Mouse (Mus musculus) left cerebral cortex, adult 18-20 months (tissue): Measurements from ENCODE around the gene Gmpr2. TPM values are rescaled to one million over a fixed set of nuclear protein-coding genes. Genes with fewer than 3 reads are reported as not detected.

Source experiments
- DNase-seq, 2 experiments: peaks; one replicate each; pipeline ENCODE4 v3.0.0; 2021 to 2022; ENCODE audit warnings: low spot score in 2 of 2, mixed read lengths in 1 of 2
- long read RNA-seq, 2 experiments: library from polyadenylated mRNA; stranded (forward); transcript quantifications; one replicate each; pipeline ENCODE4 v2.0.0; 2021
- total RNA-seq, 2 experiments: library from RNA; stranded (reverse); gene quantifications; 2 replicates each; pipeline ENCODE4 v1.2.3; 2021

The Gmpr2 gene
- total RNA-seq = 10 to 100 TPM; 20.1 to 22.8 TPM
- long read RNA-seq, experiment 1, transcript Gmpr2-201 (10 exons, 1,993 nt) = major isoform, 24 of 51 reads
- long read RNA-seq, experiment 1, partial matches to known transcripts = 10 of 51 reads
- long read RNA-seq, experiment 1, other reads (novel, unspliced or antisense) = 14 of 51 reads
- long read RNA-seq, experiment 2, transcript Gmpr2-201 (10 exons, 1,993 nt) = major isoform, 23 of 31 reads
- long read RNA-seq, experiment 2, partial matches to known transcripts = 4 of 31 reads
- long read RNA-seq, experiment 2, other reads (novel, unspliced or antisense) = 4 of 31 reads

DNA sequence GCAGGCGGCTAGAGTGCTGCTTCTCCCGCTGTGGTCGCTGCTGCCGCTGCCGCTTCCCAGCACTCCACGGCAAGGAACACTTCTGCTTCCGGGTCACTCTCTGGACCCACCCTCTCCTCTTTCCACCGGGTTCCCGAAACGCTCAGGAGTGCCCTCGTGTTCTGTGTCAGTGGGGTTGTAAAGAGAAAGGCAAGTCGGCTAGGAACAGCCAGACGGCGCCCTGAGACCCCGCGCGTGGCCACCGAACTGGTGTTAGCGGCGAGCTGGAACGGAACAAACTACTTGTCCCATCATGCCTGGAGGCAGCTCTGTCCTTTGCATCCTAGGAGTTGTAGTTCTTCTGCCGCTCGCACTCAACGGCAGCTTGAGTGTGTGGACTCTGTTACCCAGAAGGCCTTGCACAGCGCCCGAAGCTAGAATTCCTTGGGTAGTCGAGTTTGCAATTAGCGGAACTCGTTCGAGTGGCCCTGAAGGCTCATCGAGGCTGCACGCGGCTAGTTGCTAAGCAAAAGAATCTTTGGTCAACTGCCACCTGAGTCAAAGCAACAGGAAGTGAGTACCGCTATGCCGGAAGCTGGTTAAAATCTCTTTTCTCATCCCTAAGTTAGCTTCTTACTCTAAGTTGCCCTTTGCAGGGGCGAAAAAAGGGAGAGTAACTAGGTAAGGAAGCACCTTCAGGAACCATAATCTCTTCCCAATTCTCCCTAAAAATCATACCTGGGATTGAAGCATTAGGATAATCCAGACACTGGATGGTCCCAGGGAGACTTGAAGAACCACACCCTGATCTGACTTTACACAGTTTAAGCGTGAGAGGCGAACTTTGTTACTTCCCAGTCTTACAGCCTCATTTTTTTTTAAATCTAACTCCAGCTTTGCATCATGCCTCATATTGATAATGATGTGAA is at the start of gene Gmpr2, which contains the start of gene Nedd8:
Gmpr2 (plus strand) TSS at position 109 of the 908 bp plus-strand sequence.
Nedd8 (minus strand) TSS at position 292 of the 908 bp plus-strand sequence.
- peak; percentile 82 to 92 for DNase-seq

DNA sequence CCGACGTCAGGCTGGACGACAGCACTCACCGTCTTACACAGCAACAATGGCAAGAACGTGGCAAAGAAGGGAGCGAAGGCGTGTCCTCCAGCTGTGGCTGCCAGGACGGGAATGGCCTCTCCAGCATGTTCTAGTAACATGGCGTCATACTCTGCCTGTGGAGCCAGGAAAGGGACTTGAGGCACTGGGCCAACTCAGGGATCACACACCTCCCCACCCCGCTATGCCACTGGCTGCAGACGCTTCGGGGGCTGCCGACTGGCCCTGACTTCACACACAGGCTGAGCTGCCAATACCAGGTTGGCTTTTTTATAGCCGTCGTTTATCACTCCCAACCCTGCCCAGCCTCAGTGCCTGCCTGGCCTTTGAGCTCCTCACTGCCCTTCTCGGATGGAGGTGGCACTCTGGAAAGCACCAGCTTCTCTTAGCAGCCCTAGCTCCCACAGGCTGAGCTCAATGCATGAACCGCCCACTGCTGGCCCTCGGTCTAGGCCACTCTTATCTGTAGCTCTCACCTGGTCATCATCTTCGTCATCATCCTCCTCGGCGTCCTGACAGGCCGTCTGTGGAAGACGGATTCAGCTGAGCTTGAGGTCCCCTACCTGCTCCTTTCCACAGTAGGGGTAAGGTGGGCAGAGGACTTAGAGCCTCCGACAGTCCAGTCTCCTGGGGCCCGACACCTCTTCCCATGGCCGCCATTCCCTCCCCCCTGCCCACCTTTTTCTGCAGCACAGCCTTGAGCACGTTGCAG is 43.5 kb upstream of the Gmpr2 start:
- DNase-seq = no peak

DNA sequence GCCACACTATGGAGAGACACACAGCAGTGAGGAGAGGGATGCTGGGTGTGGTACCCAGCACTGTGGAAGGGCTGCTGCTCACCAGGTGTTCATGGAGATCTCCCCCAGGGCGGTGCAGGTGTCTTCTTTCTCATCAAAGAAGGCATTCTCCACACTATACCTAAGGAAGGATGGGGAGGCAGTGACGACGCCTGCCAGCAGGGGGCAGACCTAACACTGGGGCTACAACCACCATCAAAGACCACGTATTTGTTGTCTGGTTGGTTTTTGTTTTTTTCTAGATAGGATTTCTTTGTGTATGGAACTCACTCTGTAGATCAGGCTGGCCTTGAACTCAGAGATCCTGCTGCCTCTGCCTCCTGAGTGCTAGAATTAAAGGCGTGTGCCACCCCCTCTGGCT is 42.4 kb upstream of the Gmpr2 start:
- DNase-seq = peak; percentile 35 to 36

- DNase-seq = peak; percentile 25 to 40
These were observed 36.7 kb upstream of the Gmpr2 start for GRCm38 (mm10) chr14:55634874-55635522.

DNA sequence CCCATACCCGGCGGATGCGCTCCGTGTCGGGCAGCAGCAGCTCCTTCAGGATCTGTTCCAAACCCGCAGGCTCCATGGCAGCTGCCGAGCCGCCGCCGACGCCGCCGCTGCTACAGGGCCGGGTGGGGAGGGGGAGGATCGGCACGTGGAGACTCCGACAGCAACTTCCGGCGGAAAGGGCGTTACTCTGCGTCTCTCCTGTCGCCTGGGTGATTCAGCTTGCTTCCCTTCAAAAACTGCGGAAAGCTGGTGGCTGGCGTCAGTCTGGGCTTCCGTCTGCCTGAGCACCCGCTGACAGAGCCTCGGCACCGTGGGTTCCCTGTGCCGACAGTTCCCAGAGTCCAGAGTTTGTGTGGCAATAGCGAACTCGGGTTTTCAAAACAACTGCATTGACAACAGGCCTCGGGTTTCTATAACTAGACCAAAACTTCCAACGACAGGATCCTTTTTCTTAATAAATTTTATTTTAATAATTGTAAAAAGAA is 36.2 kb upstream of the Gmpr2 start, which contains the start of gene Ipo4:
Ipo4 (minus strand) TSS at position 435 of the 485 bp plus-strand sequence.
- peak; percentile 88 to 91 for DNase-seq

DNA sequence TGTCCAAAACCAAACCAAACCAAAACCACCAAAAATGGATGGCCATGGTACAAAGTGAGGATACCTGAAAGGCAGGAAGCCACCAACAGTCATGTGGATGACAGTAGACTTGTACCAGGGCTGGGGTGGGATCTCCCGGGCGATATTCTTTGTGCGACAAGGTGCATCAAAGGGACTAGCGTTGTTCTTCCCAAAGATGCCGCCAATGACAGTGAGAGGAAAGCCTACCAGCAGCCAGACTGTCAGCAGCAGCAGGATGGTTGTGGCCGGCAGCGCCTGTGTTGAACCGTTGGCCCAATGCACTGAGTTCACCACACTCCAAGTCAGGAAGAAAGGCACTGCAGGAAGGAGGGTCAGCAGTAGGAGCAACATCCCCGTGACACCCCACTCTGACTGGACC is 33.9 kb upstream of the Gmpr2 start, which contains the start of gene Gm49378:
Gm49378 (minus strand) TSS at position 101 of the 400 bp plus-strand sequence.
- DNase-seq = no peak

- DNase-seq = no peak
These were observed 30.9 kb upstream of the Gmpr2 start for GRCm38 (mm10) chr14:55640816-55641215.

GRCm38 (mm10) chr14:55641291-55641690 is 30.4 kb upstream of the Gmpr2 start:
- no peak for DNase-seq

DNA sequence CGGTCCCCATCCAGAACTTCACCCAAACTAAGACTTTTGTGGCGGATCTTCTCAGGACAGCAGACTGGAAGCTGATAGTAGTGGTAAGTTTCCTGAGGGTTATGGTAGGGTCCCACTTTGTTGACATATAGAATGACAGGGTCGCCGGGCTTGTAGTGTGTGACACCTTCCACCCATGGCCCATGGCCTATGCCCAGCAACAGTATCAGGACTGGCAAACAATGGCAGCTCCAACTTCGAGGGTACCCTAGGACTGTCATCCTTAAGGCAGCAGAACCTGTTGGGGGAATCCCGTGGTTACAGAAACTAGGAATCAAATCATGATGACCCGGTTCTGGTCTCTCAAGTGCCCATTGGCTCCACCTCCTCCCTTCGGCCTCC is 29.1 kb upstream of the Gmpr2 start:
- DNase-seq = no peak

- DNase-seq = peak; percentile 75 to 85
These were observed 28.5 kb upstream of the Gmpr2 start, which contains the start of gene Tm9sf1 for GRCm38 (mm10) chr14:55643060-55643907. Gene Tm9sf1 (minus strand): TSS chr14:55643806.

DNA sequence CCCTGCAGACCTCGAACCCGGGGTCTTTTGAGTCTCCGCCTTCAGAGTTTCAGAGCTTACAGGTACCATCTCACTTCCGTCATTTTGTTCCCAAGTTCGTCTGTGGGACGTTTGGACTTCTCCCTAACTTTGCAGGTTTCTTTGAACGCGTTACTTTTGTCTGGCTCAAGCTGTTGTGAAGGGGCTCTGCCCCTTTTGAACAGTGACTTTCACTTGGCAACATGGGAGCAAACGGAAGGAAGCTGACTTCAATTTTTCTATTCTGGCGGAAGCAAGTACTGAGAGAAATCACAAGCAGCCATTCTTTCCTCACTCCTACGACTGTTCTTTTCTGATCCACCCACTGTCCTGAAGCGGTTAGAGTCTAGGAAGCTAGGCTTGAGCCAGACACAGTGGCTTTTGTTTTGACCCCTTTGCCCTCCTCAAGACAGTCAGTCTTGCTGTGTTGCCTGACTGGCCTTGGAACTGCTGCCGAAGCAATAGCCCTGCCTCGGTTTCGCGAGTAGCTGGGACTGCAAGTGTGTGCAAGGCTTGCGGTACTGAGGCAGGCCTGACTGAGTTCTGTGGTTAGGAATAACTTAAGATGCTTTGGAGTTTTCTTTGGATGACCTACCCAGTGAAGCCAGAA is 27.4 kb upstream of the Gmpr2 start:
- DNase-seq = no peak

DNA sequence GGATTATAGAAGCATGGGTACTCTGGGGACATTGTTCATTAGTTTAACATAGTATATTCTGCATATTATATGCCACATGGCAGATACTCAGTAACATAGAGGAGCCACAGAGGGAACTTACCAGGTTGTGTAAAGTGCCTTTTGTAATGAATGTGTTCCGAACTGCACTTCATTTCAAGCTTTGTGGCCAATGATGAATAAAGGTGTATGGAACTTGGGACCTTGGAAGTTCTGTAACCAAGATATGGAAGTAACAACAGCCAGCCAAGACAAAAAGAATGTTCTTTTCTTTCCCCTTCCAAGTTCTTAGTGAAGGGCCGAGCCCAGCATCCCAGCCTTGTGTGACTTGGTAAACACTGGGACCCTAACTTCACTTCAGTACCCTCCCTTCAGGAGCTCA is 21.9 kb upstream of the Gmpr2 start, which contains the start of gene Tssk4:
Tssk4 (plus strand) TSS at position 301 of the 400 bp plus-strand sequence.
- DNase-seq = no peak

DNA sequence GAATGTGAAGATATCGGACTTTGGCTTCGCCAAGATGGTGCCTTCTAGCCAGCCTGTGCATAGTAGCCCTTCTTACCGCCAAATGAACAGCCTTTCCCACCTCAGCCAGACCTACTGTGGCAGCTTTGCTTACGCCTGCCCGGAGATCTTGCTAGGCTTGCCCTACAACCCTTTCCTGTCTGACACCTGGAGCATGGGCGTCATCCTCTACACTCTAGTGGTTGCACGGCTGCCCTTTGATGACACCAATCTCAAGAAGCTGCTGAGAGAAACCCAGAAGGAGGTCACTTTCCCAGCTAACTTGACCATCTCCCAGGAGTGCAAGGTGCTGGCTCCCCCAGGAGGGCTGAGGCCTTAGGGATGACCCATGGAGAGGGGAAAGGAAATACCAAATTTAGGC is 20.2 kb upstream of the Gmpr2 start:
- DNase-seq = no peak

- DNase-seq = no peak
These were observed 14.8 kb upstream of the Gmpr2 start for GRCm38 (mm10) chr14:55656935-55657334.

DNA sequence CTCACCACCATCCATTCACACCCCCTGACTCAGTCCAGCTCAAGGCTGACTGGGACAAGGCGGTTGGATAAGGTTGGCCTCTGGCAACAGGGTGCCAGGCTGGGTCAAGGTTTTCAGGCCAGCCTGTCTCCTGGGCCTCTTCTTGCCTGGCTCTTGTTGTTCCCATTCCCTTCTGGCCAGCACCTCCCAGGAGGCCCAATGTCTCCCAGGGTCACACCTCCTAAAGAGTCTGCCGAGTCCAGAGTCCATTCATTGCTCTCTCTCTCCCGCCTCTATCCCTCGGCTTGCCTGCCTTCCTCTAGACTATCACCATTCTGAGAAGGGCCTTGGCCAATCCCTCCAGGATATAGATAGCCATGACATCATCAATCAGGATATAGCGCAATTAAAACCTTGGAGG is 13.7 kb upstream of the Gmpr2 start:
- DNase-seq = no peak

GRCm38 (mm10) chr14:55659960-55660573 is 11.7 kb upstream of the Gmpr2 start, which contains the start of gene Mdp1:
Gene Mdp1 (minus strand): TSS chr14:55660508.
- DNase-seq = peak; percentile 77 to 88

- DNase-seq = no peak
These were observed 11.1 kb upstream of the Gmpr2 start for GRCm38 (mm10) chr14:55660636-55661035.

GRCm38 (mm10) chr14:55671486-55671832 is 282 bp upstream of the Gmpr2 start:
- no peak for DNase-seq

GRCm38 (mm10) chr14:55672741-55673060 is 960 bp downstream of the Gmpr2 start:
- DNase-seq = no peak
